In genomic region chr4:106975890-106976289, GRCm38 (mm10) we compare ENCODE assay signal across 15 mouse cellular contexts.
A peak's percentile ranks its signal among the peaks of the same experiment; 100 is the strongest.
DNase-seq lines count a peak whose midpoint lies in the region; ATAC-seq lines count a peak whose summit lies in the region.
"Had no signal": no experiment of that assay in that cellular context is flagged by ENCODE, and none has a peak within 500 bp of the region (broad histone marks: within the 10 kb centered on the region; RNA-seq: fewer than 3 reads in every experiment).

No protein-coding gene starts in this region.

- H3K27ac ChIP-seq in forebrain, embryonic 12.5 days = 0 out of 2 replicates have a peak overlapping the region, but pooled peaks have one; percentile 65
- H3K27ac ChIP-seq in forebrain, embryonic 15.5 days (replicated peaks) = no peak overlapping the region
- H3K27ac ChIP-seq in liver, embryonic 12.5 days = no peak overlapping the region
- 0 out of 2 replicates have a peak overlapping the region, but pooled peaks have one; percentile 32 for H3K27ac ChIP-seq in midbrain, embryonic 14.5 days (replicated peaks; ENCODE audit: low read depth, low read length)
- H3K27ac ChIP-seq: liver, embryonic 13.5 days had no signal

- no peak overlapping the region for H3K4me2 ChIP-seq in forebrain, embryonic 12.5 days
- no peak overlapping the region for H3K4me2 ChIP-seq in forebrain, embryonic 15.5 days (replicated peaks)
- no peak overlapping the region for H3K4me2 ChIP-seq in liver, embryonic 12.5 days
- no peak overlapping the region for H3K4me2 ChIP-seq in midbrain, embryonic 14.5 days (ENCODE audit: low read length)
- H3K4me2 ChIP-seq: liver, embryonic 13.5 days had no signal

- WGBS in forebrain, embryonic 12.5 days = 42% methylated on average over 4 of the region's 4 CpGs
- WGBS in forebrain, embryonic 15.5 days = 39% methylated on average over 4 of the region's 4 CpGs
- 83% methylated on average over 4 of the region's 4 CpGs for WGBS in liver, embryonic 12.5 days (ENCODE audit: insufficient replicate concordance)
- 53% methylated on average over 4 of the region's 4 CpGs for WGBS in midbrain, embryonic 14.5 days

- no peak for DNase-seq in liver
- DNase-seq in adrenal gland, postnatal 14 days = peak; percentile 80
- no peak for DNase-seq in midbrain, embryonic 14.5 days
- no peak for DNase-seq in lung, adult 18-20 months
- no peak for DNase-seq in right cerebral cortex, adult 2 months (ENCODE audit: low spot score in 2 of 2)
- DNase-seq: cerebellum, postnatal 10 days; gastrocnemius, postnatal 36 days; heart, postnatal 36 days; kidney, adult 2 months; liver, embryonic 13.5 days; lung, postnatal 14 days; spleen, adult 18-20 months had no signal

- ATAC-seq in forebrain, embryonic 12.5 days (ENCODE audit: low FRiP score) = no peak
- no peak for ATAC-seq in forebrain, embryonic 15.5 days (replicated peaks)
- ATAC-seq in liver, embryonic 12.5 days = no peak
- no peak for ATAC-seq in midbrain, embryonic 14.5 days (ENCODE audit: low FRiP score, low TSS enrichment)

- peaks cover 99% of the 10 kb centered on the region for H3K4me1 ChIP-seq in forebrain, embryonic 12.5 days
- H3K4me1 ChIP-seq in forebrain, embryonic 15.5 days = peaks cover 65% of the 10 kb centered on the region
- peaks cover 90% of the 10 kb centered on the region for H3K4me1 ChIP-seq in liver, embryonic 12.5 days
- peaks cover 86% of the 10 kb centered on the region for H3K4me1 ChIP-seq in midbrain, embryonic 14.5 days (ENCODE audit: control insufficient read depth, insufficient read depth, low read length)

- H3K9me3 ChIP-seq in forebrain, embryonic 12.5 days = no peaks in the 10 kb centered on the region
- H3K9me3 ChIP-seq in forebrain, embryonic 15.5 days = no peaks in the 10 kb centered on the region
- H3K9me3 ChIP-seq in liver, embryonic 12.5 days (replicated peaks) = no peaks in the 10 kb centered on the region
- H3K9me3 ChIP-seq in midbrain, embryonic 14.5 days (ENCODE audit: control insufficient read depth, low read length) = no peaks in the 10 kb centered on the region
- H3K9me3 ChIP-seq: liver, embryonic 13.5 days had no signal

- H3K36me3 ChIP-seq in forebrain, embryonic 12.5 days (replicated peaks) = peaks cover 6% of the 10 kb centered on the region; the same call in 1 of the 2 replicates
- no peaks in the 10 kb centered on the region for H3K36me3 ChIP-seq in forebrain, embryonic 15.5 days
- H3K36me3 ChIP-seq in liver, embryonic 12.5 days = peaks cover 23% of the 10 kb centered on the region
- H3K36me3 ChIP-seq in midbrain, embryonic 14.5 days (ENCODE audit: control insufficient read depth, insufficient read depth, low read length) = no peaks in the 10 kb centered on the region

- H3K9ac ChIP-seq in forebrain, embryonic 12.5 days = peak overlapping the region; percentile 12; the same call in 1 of the 2 replicates
- no peak overlapping the region for H3K9ac ChIP-seq in forebrain, embryonic 15.5 days (replicated peaks)
- 0 out of 2 replicates have a peak overlapping the region, but pooled peaks have one; percentile 12 for H3K9ac ChIP-seq in liver, embryonic 12.5 days
- no peak overlapping the region; the same call in 1 of the 2 replicates for H3K9ac ChIP-seq in midbrain, embryonic 14.5 days (replicated peaks; ENCODE audit: low read length)
- H3K9ac ChIP-seq: liver, embryonic 13.5 days had no signal

- H3K27me3 ChIP-seq in forebrain, embryonic 12.5 days = no peaks in the 10 kb centered on the region
- no peaks in the 10 kb centered on the region for H3K27me3 ChIP-seq in forebrain, embryonic 15.5 days
- no peaks in the 10 kb centered on the region for H3K27me3 ChIP-seq in liver, embryonic 12.5 days (replicated peaks)
- H3K27me3 ChIP-seq in midbrain, embryonic 14.5 days (ENCODE audit: control insufficient read depth, insufficient read depth, low read length) = no peaks in the 10 kb centered on the region
- H3K27me3 ChIP-seq: liver, embryonic 13.5 days had no signal

- no peak overlapping the region for H3K4me3 ChIP-seq in forebrain, embryonic 12.5 days (replicated peaks)
- H3K4me3 ChIP-seq in forebrain, embryonic 15.5 days = no peak overlapping the region
- no peak overlapping the region for H3K4me3 ChIP-seq in liver, embryonic 12.5 days
- H3K4me3 ChIP-seq in midbrain, embryonic 14.5 days (replicated peaks; ENCODE audit: low read depth, low read length) = no peak overlapping the region
- H3K4me3 ChIP-seq: liver, embryonic 13.5 days had no signal

Comparison
In these comparisons a context has a peak if more than half of its experiments do, and no peak if none do; other contexts are left out.
1. H3K27ac ChIP-seq: peak in forebrain, embryonic 12.5 days (single experiment) and midbrain, embryonic 14.5 days (single experiment); none in forebrain, embryonic 15.5 days (single experiment) and liver, embryonic 12.5 days (single experiment).
2. H3K9ac ChIP-seq: peak in forebrain, embryonic 12.5 days (single experiment) and liver, embryonic 12.5 days (single experiment); none in forebrain, embryonic 15.5 days (single experiment) and midbrain, embryonic 14.5 days (single experiment).